Mouse (Mus musculus) midbrain, embryonic 16.5 days (tissue): ENCODE data around the gene Ccdc63. TPM values are rescaled to one million over a fixed set of nuclear protein-coding genes. Genes with fewer than 3 reads are reported as not detected.
"Not testable (repeated sequence)": the region's sequence is repeated elsewhere in the genome, so short reads cannot be mapped to it uniquely, and the experiment has no call there.

Experiments
- ATAC-seq: fragments of 200-750 bp; cut with Nextera tagmentation; 2 replicates; pipeline ENCODE4 v1.8.0; 2017; ENCODE audit warnings: moderate TSS enrichment
- H3K27ac ChIP-seq: fragments of 300-500 bp; sonication (generic); 2 replicates; pipeline ENCODE4 v1.5.1; 2014; ENCODE audit warnings: mild to moderate bottlenecking, low read length, mixed read lengths
- H3K27me3 ChIP-seq: fragments of 300-500 bp; sonication (generic); 2 replicates; pipeline ENCODE4 v1.6.1; 2014; ENCODE audit warnings: low read depth, low read length, mixed read lengths; ENCODE audit not compliant: control insufficient read depth, insufficient read depth
- H3K36me3 ChIP-seq: fragments of 300-500 bp; sonication (generic); 2 replicates; pipeline ENCODE4 v1.6.1; 2014; ENCODE audit warnings: mild to moderate bottlenecking, low read length, moderate library complexity, mixed read lengths; ENCODE audit not compliant: control insufficient read depth, insufficient read depth
- H3K4me1 ChIP-seq: fragments of 300-500 bp; sonication (generic); 2 replicates; pipeline ENCODE4 v1.6.1; 2014; ENCODE audit warnings: mild to moderate bottlenecking, low read length, mixed read lengths; ENCODE audit not compliant: control insufficient read depth, insufficient read depth
- H3K4me2 ChIP-seq: fragments of 300-500 bp; sonication (generic); 2 replicates; pipeline ENCODE4 v1.6.1; 2014; ENCODE audit warnings: mild to moderate bottlenecking, low read length, mixed read lengths
- H3K4me3 ChIP-seq: fragments of 300-500 bp; sonication (generic); 2 replicates; pipeline ENCODE4 v1.5.1; 2014; ENCODE audit warnings: low read depth, mild to moderate bottlenecking, low read length, moderate library complexity, mixed read lengths
- H3K9ac ChIP-seq: fragments of 300-500 bp; sonication (generic); 2 replicates; pipeline ENCODE4 v1.6.1; 2014; ENCODE audit warnings: low read depth, low read length, mixed read lengths
- H3K9me3 ChIP-seq: fragments of 300-500 bp; sonication (generic); replicated peaks from 2 replicates; pipeline ENCODE4 v1.6.1; 2014; ENCODE audit warnings: mild to moderate bottlenecking, low read length, mixed read lengths; ENCODE audit not compliant: control insufficient read depth, poor library complexity, severe bottlenecking
- WGBS: fragments of 180-500 bp; shearing (Covaris S2); extraction: QIAGEN DNeasy Blood & Tissue Kit; methylation state at CpG from one replicate; pipeline ENCODE4 v1.1.7; 2014; 5-methylcytosine and 5-hydroxymethylcytosine counted together
- polyA plus RNA-seq: library from polyadenylated mRNA; unstranded; fragments of >200 nt; fragmentation: Nextera tagmentation; extraction: Ambion mirVana; gene quantifications from 2 replicates; pipeline ENCODE4 v1.2.1, GENCODE M21; 2015

The Ccdc63 gene
- polyA plus RNA-seq, 1 experiment from 2014 or later, result 0.24 TPM

- ATAC-seq, result no peak
- H3K36me3 ChIP-seq, result no peaks in the 10 kb centered on the region
- H3K9ac ChIP-seq, result no peak overlapping the region
- 0 out of 2 replicates have a peak, but pooled peaks cover 2% of the 10 kb centered on the region for H3K9me3 ChIP-seq
- WGBS, result 88% methylated on average over 4 of the region's 4 CpGs
- H3K4me1 ChIP-seq, result no peaks in the 10 kb centered on the region
- no peak overlapping the region for H3K27ac ChIP-seq
- no peak overlapping the region for H3K4me3 ChIP-seq
- no peaks in the 10 kb centered on the region for H3K27me3 ChIP-seq
- no peak overlapping the region for H3K4me2 ChIP-seq
These were observed 4.2 kb upstream of the Ccdc63 start for GRCm38 (mm10) chr5:122144825-122145224.

DNA sequence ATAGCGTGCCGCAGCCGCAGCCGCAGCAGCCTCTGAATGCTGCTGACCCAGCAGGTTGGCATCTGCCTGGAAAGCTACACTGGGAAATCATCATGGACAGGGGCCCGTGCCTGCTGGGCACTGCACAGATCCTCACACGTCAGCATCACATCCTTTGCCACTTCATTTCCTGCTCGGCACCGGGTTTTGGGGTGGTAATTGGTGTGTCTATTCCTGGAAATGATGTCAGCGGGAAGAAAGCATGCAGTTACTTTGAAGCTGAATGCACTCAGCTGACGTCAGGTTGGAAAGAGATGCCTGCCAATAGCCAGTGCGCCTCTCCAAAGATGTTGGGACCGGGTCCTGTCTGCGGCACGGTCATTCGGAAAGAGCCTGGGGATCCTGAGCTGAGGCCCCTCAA lies 2.9 kb upstream of the Ccdc63 start:
- no peak overlapping the region for H3K27ac ChIP-seq
- no peaks in the 10 kb centered on the region for H3K36me3 ChIP-seq
- H3K4me3 ChIP-seq, result no peak overlapping the region
- H3K4me2 ChIP-seq, result no peak overlapping the region
- no peaks in the 10 kb centered on the region for H3K27me3 ChIP-seq
- H3K4me1 ChIP-seq, result no peaks in the 10 kb centered on the region
- 0 out of 2 replicates have a peak, but pooled peaks cover 2% of the 10 kb centered on the region for H3K9me3 ChIP-seq
- WGBS, result 89% methylated on average over 15 of the region's 15 CpGs
- H3K9ac ChIP-seq, result no peak overlapping the region
- no peak for ATAC-seq

DNA sequence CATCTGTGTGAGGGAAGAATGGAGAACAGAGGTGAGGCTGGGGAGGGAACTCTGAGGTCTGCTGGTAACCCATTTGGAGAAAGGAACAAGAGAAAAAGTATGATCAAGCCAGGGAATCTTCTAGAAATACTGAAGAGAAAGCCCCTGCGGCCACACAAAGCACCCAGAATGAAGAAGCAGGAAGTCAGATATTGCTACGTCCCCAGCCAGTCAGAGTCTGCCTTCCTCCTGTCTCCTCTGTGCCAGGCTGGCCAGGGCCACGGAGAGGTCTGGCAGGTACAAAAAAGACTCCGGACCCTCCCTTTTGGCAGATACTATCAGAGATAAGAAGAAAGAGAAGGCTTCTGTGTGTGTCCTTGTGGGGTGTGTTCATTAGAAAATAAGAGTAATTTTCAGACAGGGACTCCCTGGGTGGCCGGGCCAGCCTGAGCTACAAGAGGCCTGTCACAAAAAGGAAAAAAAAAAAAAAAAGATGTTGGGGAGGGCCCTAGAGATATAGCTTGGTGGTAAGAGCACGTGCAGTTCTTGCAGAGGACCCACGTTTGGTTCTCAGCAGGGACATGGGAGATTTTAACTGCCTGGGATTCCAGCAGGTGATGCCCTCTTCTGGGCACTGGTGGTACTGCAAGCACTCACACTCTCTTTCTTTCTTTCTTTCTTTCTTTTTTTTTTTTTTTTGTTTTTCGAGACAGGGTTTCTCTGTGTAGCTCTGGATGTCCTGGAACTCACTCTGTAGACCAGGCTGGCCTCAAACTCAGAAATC lies 1.8 kb upstream of the Ccdc63 start:
- WGBS, result 59% methylated on average over 8 of the region's 8 CpGs
- Histone ChIP-seq H3K36me3 (no peaks in the 10 kb centered on the region), H3K4me1 (no peaks in the 10 kb centered on the region), H3K4me2 (no peak overlapping the region), H3K9ac (no peak overlapping the region), H3K4me3 (no peak overlapping the region), H3K9me3 (0 out of 2 replicates have a peak, but pooled peaks cover 2% of the 10 kb centered on the region), H3K27ac (no peak overlapping the region), H3K27me3 (no peaks in the 10 kb centered on the region)
- no peak for ATAC-seq

DNA sequence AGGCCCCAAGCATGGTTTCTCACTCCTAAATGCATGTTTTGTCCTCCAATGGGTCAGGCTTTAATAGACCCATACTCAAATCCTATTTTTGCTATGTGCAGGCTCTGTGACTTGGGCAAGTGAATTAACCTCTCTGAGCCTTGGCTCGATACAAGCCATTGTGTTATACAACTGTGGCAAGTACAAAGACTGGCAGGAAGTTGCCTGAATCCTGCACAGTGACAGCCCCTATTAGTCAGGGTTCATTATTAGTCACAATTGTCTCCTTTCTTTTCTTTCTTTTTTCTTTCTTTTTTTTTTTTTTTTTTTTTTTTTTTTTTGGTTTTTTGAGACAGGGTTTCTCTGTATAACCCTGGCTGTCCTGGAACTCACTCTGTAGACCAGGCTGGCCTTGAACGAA lies 852 bp downstream of the Ccdc63 start:
- H3K4me1 ChIP-seq, H3K27ac ChIP-seq, H3K4me3 ChIP-seq, H3K9me3 ChIP-seq, H3K4me2 ChIP-seq, H3K27me3 ChIP-seq, H3K36me3 ChIP-seq, ATAC-seq, H3K9ac ChIP-seq: not testable (repeated sequence)
- WGBS, result 59% methylated on average over 2 of the region's 2 CpGs

DNA sequence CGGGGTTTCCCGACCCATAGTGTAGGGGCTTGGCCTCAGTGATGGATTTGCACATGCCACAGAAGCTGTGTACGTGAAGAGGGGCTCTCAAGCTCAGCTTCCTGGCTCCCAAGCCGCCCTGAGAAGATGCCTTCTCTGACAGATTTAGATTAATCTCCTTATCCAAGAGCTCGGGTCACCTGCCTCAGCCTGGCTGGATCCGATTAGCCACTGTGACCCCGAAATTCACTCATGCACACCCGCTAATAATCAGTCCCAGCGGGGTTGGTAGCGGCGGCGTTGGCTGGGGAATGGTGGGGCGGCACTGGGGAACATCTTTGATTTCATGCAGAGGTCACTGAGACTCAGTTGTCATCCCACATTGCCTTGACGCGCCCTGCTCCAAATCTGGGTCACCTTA lies 1.8 kb downstream of the Ccdc63 start:
- 66% methylated on average over 15 of the region's 15 CpGs for WGBS
- H3K36me3 ChIP-seq, result no peaks in the 10 kb centered on the region
- no peak overlapping the region for H3K27ac ChIP-seq
- H3K4me3 ChIP-seq, result no peak overlapping the region
- no peaks in the 10 kb centered on the region for H3K4me1 ChIP-seq
- 0 out of 2 replicates have a peak, but pooled peaks cover 2% of the 10 kb centered on the region for H3K9me3 ChIP-seq
- H3K27me3 ChIP-seq, result no peaks in the 10 kb centered on the region
- H3K9ac ChIP-seq, result no peak overlapping the region
- H3K4me2 ChIP-seq, result no peak overlapping the region
- no peak for ATAC-seq

DNA sequence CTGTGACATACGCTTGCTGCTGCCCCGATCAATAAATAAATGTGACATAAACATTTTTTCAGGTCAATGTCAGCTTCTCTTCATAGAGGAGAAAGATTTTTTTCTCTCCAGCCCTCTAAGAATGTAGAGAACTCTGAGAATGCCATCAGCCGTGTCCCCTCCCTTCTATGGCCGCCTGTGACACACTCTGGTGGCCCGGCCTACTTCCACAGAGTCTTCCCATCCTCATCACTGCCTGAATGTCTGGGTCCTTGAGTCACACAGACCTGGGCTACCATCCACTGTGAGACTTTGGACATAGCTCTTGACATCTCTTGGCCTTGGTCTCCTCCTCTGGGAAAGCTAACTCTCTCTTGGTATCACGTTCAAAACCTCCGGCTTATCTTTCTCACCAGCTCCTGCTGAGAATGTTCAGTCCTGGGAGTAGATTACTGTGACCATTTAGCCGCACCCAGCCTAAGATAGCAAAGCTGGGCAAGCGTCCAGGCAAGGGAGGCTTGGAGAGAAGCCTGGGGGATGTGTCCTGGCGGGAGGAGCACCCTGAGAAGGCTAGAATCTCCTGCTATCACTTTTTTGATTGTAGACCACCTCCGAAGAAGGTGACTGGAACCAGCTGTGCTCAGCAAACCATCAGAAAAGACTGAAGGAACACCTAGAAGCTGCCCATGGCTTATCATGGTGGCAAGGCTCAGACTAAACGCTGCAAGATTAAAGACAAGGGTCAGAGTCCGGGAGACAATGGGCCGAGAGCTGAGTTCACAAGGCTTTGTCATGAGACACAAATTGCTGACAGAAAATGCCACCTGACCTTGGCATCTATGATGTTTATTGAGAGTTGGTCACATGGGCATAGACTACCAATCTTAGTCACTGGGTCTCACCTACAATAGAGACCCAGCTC lies 3.9 kb downstream of the Ccdc63 start:
- 89% methylated on average over 14 of the region's 14 CpGs for WGBS
- no peak overlapping the region for H3K4me2 ChIP-seq
- 0 out of 2 replicates have a peak, but pooled peaks cover 2% of the 10 kb centered on the region for H3K9me3 ChIP-seq
- no peak overlapping the region for H3K9ac ChIP-seq
- peaks cover 5% of the 10 kb centered on the region for H3K4me1 ChIP-seq
- no peak overlapping the region for H3K4me3 ChIP-seq
- no peaks in the 10 kb centered on the region for H3K36me3 ChIP-seq
- no peaks in the 10 kb centered on the region for H3K27me3 ChIP-seq
- no peak overlapping the region for H3K27ac ChIP-seq
- no peak for ATAC-seq

GRCm38 (mm10) chr5:122135290-122135882 lies 5.2 kb downstream of the Ccdc63 start:
- WGBS, result 69% methylated on average over 3 of the region's 3 CpGs
- Histone ChIP-seq H3K27ac (no peak overlapping the region), H3K4me3 (no peak overlapping the region), H3K9me3 (no peaks in the 10 kb centered on the region), H3K36me3 (no peaks in the 10 kb centered on the region), H3K4me2 (no peak overlapping the region), H3K27me3 (no peaks in the 10 kb centered on the region), H3K4me1 (peaks cover 5% of the 10 kb centered on the region), H3K9ac (no peak overlapping the region)
- no peak for ATAC-seq

- ATAC-seq, result no peak
- H3K9me3 ChIP-seq, result no peaks in the 10 kb centered on the region
- whole genome bisulfite sequencing, result 88% methylated on average over 14 of the region's 14 CpGs
These were observed 6.0 kb downstream of the Ccdc63 start for GRCm38 (mm10) chr5:122134395-122135289.

More at GRCm38 (mm10) chr5:122134395-122135289, 6.0 kb downstream of the Ccdc63 start:
- H3K4me3 ChIP-seq, result no peak overlapping the region
- H3K4me2 ChIP-seq, result no peak overlapping the region
- no peak overlapping the region for H3K27ac ChIP-seq
- peaks cover 5% of the 10 kb centered on the region for H3K4me1 ChIP-seq
- H3K36me3 ChIP-seq, result no peaks in the 10 kb centered on the region
- H3K9ac ChIP-seq, result no peak overlapping the region
- no peaks in the 10 kb centered on the region for H3K27me3 ChIP-seq
